Mouse (Mus musculus) CD4-positive, CD25-positive, alpha-beta regulatory T cell, adult 9 weeks (primary cell): ENCODE results near the gene Crabp1. TPM values are rescaled to one million over a fixed set of nuclear protein-coding genes. Genes with fewer than 3 reads are reported as not detected.

Experiments used
- polyA plus RNA-seq: library from polyadenylated mRNA; unstranded; fragments of 100-300 nt; shearing (Covaris generic); gene quantifications from one replicate; pipeline ENCODE4 v1.2.1, GENCODE M21; 2017

Gene Crabp1
- polyA plus RNA-seq: not detected

GRCm38 (mm10) chr9:54764561-54765217 is at the start of gene Crabp1:
Gene Crabp1 (plus strand): TSS chr9:54764748.

GRCm38 (mm10) chr9:54733921-54734638 is 30.5 kb upstream of the Crabp1 start, which contains the start of gene Wdr61:
Gene Wdr61 (minus strand): TSS chr9:54734519.

Other genes starting within 250 kb of the Crabp1 start
- gene Sh2d7, start 225.8 kb upstream of the Crabp1 start, polyA plus RNA-seq: not detected
- gene Cib2, start 204.5 kb upstream of the Crabp1 start, polyA plus RNA-seq: 0.32 TPM
- gene Idh3a, start 178.4 kb upstream of the Crabp1 start, polyA plus RNA-seq: 106 TPM
- gene Acsbg1, start 102.9 kb upstream of the Crabp1 start, polyA plus RNA-seq: 41.4 TPM
- gene Dnaja4, start 65.9 kb upstream of the Crabp1 start, polyA plus RNA-seq: 3.7 TPM
- 105 TPM for gene Wdr61, start 30.2 kb upstream of the Crabp1 start, polyA plus RNA-seq
- gene Ireb2, start 99.0 kb downstream of the Crabp1 start, polyA plus RNA-seq: 28.9 TPM
- 0.67 TPM for gene Hykk, start 152.5 kb downstream of the Crabp1 start, polyA plus RNA-seq
- 271 TPM for gene Psma4, start 186.0 kb downstream of the Crabp1 start, polyA plus RNA-seq
- not detected for gene AY074887, start 186.2 kb downstream of the Crabp1 start, polyA plus RNA-seq
- gene Chrna5, start 216.1 kb downstream of the Crabp1 start, polyA plus RNA-seq: not detected